Mouse (Mus musculus) layer of hippocampus, postnatal 14 days (tissue): ENCODE data around the gene Pan2. TPM values are rescaled to one million over a fixed set of nuclear protein-coding genes. Genes with fewer than 3 reads are reported as not detected.

Experiments
- DNase-seq, 2 experiments: peaks; one replicate each; pipeline ENCODE4 v3.0.0; 2021 to 2022; ENCODE audit warnings: low spot score in 2 of 2, mixed read lengths in 1 of 2
- total RNA-seq, 2 experiments: library from RNA; stranded (reverse); gene quantifications; 2 replicates each; pipeline ENCODE4 v1.2.3; 2021

Gene Pan2
- total RNA-seq, 2 experiments from 2014 or later, result 15.1 to 15.4 TPM

- DNase-seq, result no peak
Observed at GRCm38 (mm10) chr10:128370601-128371000, 67.5 kb downstream of the Pan2 start.

Other genes starting within 250 kb of the Pan2 start
- gene Ptges3, start 244.4 kb upstream of the Pan2 start, total RNA-seq, result 100 to 1,000 TPM; 138 to 149 TPM
- gene Atp5b, start 220.1 kb upstream of the Pan2 start, total RNA-seq, result 1,000 to 10,000 TPM; 1,880 to 1,915 TPM
- gene Baz2a, start 211.8 kb upstream of the Pan2 start, total RNA-seq, result 10 to 100 TPM; 35.1 to 36.8 TPM
- 10 to 100 TPM; 13.4 to 14.6 TPM for gene Rbms2, start 123.0 kb upstream of the Pan2 start, total RNA-seq
- gene Gls2, start 108.9 kb upstream of the Pan2 start, total RNA-seq, result 10 to 100 TPM; 14.2 to 18.4 TPM
- 10 to 100 TPM; 11.1 to 11.5 TPM for gene Spryd4, start 91.5 kb upstream of the Pan2 start, total RNA-seq
- not detected for gene Mip, start 77.5 kb upstream of the Pan2 start, total RNA-seq
- 1 to 10 TPM; 4.1 to 7.6 TPM for gene Timeless, start 71.3 kb upstream of the Pan2 start, total RNA-seq
- not detected for gene Apon, start 49.2 kb upstream of the Pan2 start, total RNA-seq
- not detected for gene Apof, start 34.7 kb upstream of the Pan2 start, total RNA-seq
- 10 to 100 TPM; 29.2 to 30.3 TPM for gene Stat2, start 32.8 kb upstream of the Pan2 start, total RNA-seq
- gene Il23a, start 4.6 kb upstream of the Pan2 start, total RNA-seq, result 1 to 10 TPM; 2.4 to 3.2 TPM
- gene Cnpy2, start 19.1 kb downstream of the Pan2 start, total RNA-seq, result 10 to 100 TPM; 76.5 to 80.3 TPM
- gene Cs, start 34.4 kb downstream of the Pan2 start, total RNA-seq, result 100 to 1,000 TPM; 260 to 274 TPM
- 10 to 100 TPM; 60.0 to 62.1 TPM for gene Coq10a, start 65.7 kb downstream of the Pan2 start, total RNA-seq
- 10 to 100 TPM; 83.6 to 86.7 TPM for gene Ankrd52, start 73.8 kb downstream of the Pan2 start, total RNA-seq
- gene Slc39a5, start 97.9 kb downstream of the Pan2 start, total RNA-seq, result under 1 TPM in 1 of 2 experiments, not detected in 1; 0.60 TPM
- 10 to 100 TPM; 94.5 TPM for gene Nabp2, start 108.2 kb downstream of the Pan2 start, total RNA-seq
- 10 to 100 TPM; 67.2 to 72.0 TPM for gene Rnf41, start 108.3 kb downstream of the Pan2 start, total RNA-seq
- 100 to 1,000 TPM; 208 to 212 TPM for gene Smarcc2, start 155.9 kb downstream of the Pan2 start, total RNA-seq
- 100 to 1,000 TPM; 596 to 608 TPM for gene Myl6, start 190.8 kb downstream of the Pan2 start, total RNA-seq
- gene Myl6b, start 195.3 kb downstream of the Pan2 start, total RNA-seq, result 10 to 100 TPM; 15.5 to 16.2 TPM
- gene Esyt1, start 222.5 kb downstream of the Pan2 start, total RNA-seq, result 1 to 10 TPM; 8.6 to 9.1 TPM
- 10 to 100 TPM in 1 of 2 experiments, 1 to 10 TPM in 1; 9.1 to 12.0 TPM for gene Zc3h10, start 244.4 kb downstream of the Pan2 start, total RNA-seq
- gene Rpl41, start 246.0 kb downstream of the Pan2 start, total RNA-seq, result 1,000 to 10,000 TPM; 1,911 to 2,072 TPM